Mouse (Mus musculus): ENCODE measurements around the gene Shd.

GRCm38 (mm10) chr17:56008356-56009087 lies 38.3 kb downstream of the Shd start:
- TF ChIP-seq CTCF (IDR thresholded peaks at IDR 0.05; ENCODE audit: borderline replicate concordance, insufficient read depth, low read depth, low read length): no peak
- peak; percentile 75; the same call in 1 of the 2 replicates for TF ChIP-seq POLR2A (IDR thresholded peaks at IDR 0.05; ENCODE audit: borderline replicate concordance, insufficient read depth, low read length)
